Mouse (Mus musculus) left cerebral cortex, adult 2 months (tissue): ENCODE measurements at regions not wholly inside any gene's neighbourhood (a gene's known extent, or its start where the extent isn't known, plus 50 kb on each side); places are given as distances from the start of the nearest gene placed in this dataset.

ENCODE experiments used
- DNase-seq, 2 experiments: peaks; one replicate each; pipeline ENCODE4 v3.0.0; 2021 to 2022; ENCODE audit warnings: low spot score in 2 of 2, mixed read lengths in 1 of 2; ENCODE audit errors: extremely low spot score in 1 of 2
- H3K27ac ChIP-seq: fragments of 200-600 bp; 2 replicates; pipeline ENCODE4 v1.8.1; 2022
- H3K4me3 ChIP-seq: fragments of 200-600 bp; 2 replicates; pipeline ENCODE4 v1.8.1; 2022
- CTCF ChIP-seq: fragments of 200-600 bp; IDR thresholded peaks from 2 replicates; pipeline ENCODE4 v1.8.1; 2022; ENCODE audit warnings: antibody characterized with exemption, mild to moderate bottlenecking, moderate library complexity
- intact Hi-C: fragments of 180-260 bp; cut with DNase I; formaldehyde crosslinking; loops from one replicate; pipeline ENCODE4 v1.15.1; 2025

- intact Hi-C loops = loop anchor here (10.0 kb wide), 1 partner anchor 268 kb away; no protein-coding TSS in a partner anchor
- no peak for TF ChIP-seq CTCF
- no peak for DNase-seq
- Histone ChIP-seq H3K4me3 (no peak overlapping the region), H3K27ac (no peak overlapping the region)
Measured at GRCm38 (mm10) chr5:49642439-49642838, 117.7 kb upstream of the Kcnip4 start.

- no peak overlapping the region for H3K4me3 ChIP-seq
- intact Hi-C loops = loop anchor here (10.0 kb wide), 1 partner anchor 267 kb away; no protein-coding TSS in a partner anchor
Measured at GRCm38 (mm10) chr5:49641206-49641830, 116.6 kb upstream of the Kcnip4 start.

GRCm38 (mm10) chr5:49639637-49640036, 114.9 kb upstream of the Kcnip4 start:
- intact Hi-C loops = loop anchor here (10.0 kb wide), 1 partner anchor 265 kb away; no protein-coding TSS in a partner anchor

More at GRCm38 (mm10) chr5:49641206-49641830, 116.6 kb upstream of the Kcnip4 start:
- TF ChIP-seq CTCF = no peak
- no peak overlapping the region for H3K27ac ChIP-seq
- no peak for DNase-seq

GRCm38 (mm10) chr5:49620152-49620551, 95.4 kb upstream of the Kcnip4 start:
- Histone ChIP-seq H3K4me3 (no peak overlapping the region), H3K27ac (no peak overlapping the region)
- TF ChIP-seq CTCF = no peak
- no peak for DNase-seq
- intact Hi-C loops = no loop called here

More at GRCm38 (mm10) chr5:49639637-49640036, 114.9 kb upstream of the Kcnip4 start:
- no peak for TF ChIP-seq CTCF
- Histone ChIP-seq H3K27ac (no peak overlapping the region), H3K4me3 (no peak overlapping the region)
- DNase-seq = no peak

GRCm38 (mm10) chr5:49606761-49607160, 82.1 kb upstream of the Kcnip4 start:
- intact Hi-C loops = no loop called here
- no peak for DNase-seq
- Histone ChIP-seq H3K4me3 (no peak overlapping the region), H3K27ac (no peak overlapping the region)
- no peak for TF ChIP-seq CTCF

GRCm38 (mm10) chr5:49580777-49581176, 56.1 kb upstream of the Kcnip4 start:
- no peak overlapping the region for H3K4me3 ChIP-seq
- no peak overlapping the region for H3K27ac ChIP-seq
- TF ChIP-seq CTCF = no peak
- intact Hi-C loops = no loop called here
- DNase-seq = no peak

- no peak overlapping the region for H3K27ac ChIP-seq
- intact Hi-C loops = no loop called here
- no peak overlapping the region for H3K4me3 ChIP-seq
- no peak for DNase-seq
- TF ChIP-seq CTCF = no peak
Measured at GRCm38 (mm10) chr5:49575901-49576300, 51.2 kb upstream of the Kcnip4 start.
